Mouse (Mus musculus): Measurements from ENCODE around the gene Cbx7. TPM values are rescaled to one million over a fixed set of nuclear protein-coding genes. Genes with fewer than 3 reads are reported as not detected.

Cbx7 gene
- polyA plus RNA-seq, 1 experiment = 82.9 TPM

DNA sequence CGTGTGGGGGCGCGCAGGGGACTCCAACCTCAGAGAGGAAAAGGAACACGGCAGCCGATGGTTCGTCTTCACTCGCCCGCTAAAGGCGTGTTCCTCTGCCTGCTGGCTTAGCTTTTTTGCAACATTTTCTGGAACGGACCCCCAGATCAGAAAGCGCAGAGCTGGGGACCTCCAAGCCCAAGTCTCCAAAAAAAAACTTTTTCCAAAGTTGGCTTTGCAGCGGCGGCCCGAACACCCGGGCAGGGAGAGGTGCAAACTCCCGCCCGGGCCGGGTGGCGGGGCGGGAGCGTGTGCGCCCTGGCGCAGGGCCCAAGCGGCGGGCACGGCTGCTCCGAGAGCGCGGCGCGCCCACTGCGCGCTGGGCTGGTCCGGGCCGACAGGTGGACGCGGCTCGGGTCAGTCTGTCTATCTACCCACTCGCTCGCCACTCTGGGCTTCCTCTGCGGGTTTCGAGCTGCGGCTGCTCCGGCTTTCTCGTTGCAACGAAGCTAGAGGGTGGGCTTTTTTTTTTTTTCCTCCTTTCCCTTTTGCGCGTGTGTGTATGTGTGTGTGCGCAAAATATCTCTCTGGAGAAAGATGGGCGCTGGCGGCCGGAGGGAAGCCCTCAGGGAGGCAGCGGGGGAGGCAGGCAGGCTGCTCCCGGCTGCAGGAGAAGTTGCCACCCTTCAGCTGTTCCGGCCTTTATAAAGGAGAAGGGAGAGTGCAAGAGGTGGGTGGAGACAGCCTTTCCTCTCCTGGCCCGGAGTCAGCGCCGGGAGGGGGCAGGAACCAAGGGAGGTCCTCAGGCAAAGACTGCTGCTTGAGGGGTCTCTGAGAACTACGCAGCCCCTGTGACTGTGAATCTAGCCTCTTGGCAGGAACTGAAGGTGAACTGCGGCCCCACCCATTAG lies 43.6 kb upstream of the Cbx7 start, which contains the start of gene Pdgfb:
Gene Pdgfb (minus strand): TSS at position 657 of the 890 bp plus-strand sequence.
- DNase-seq (ENCODE audit: low read depth in 1 of 2, low spot score in 2 of 2) = no peak
- H3K4me1 ChIP-seq (ENCODE audit: control insufficient read depth, insufficient read depth, insufficient read length) = peaks cover 10% of the 10 kb centered on the region; the same call in 1 of the 2 replicates
- H3K27ac ChIP-seq (ENCODE audit: insufficient read depth, low read length) = peak within 1 kb of the TSS; percentile 55
- peaks cover 19% of the 10 kb centered on the region for H3K27me3 ChIP-seq (ENCODE audit: control insufficient read depth, insufficient read depth, low read length)
- TF ChIP-seq POLR2A (IDR thresholded peaks at IDR 0.05; ENCODE audit: low read depth, low read length) (peak; percentile 57; the same call in 1 of the 2 replicates), CTCF (IDR thresholded peaks at IDR 0.05; ENCODE audit: extremely low read depth, insufficient read depth, insufficient read length, insufficient replicate concordance) (no peak)
- H3K4me3 ChIP-seq (ENCODE audit: extremely low read depth, insufficient read depth, insufficient read length) = peak within 1 kb of the TSS; percentile 60
- 1% methylated on average over 57 of the region's 60 CpGs for WGBS
- H3K36me3 ChIP-seq (ENCODE audit: control insufficient read depth, insufficient read depth, low read length) = no peaks in the 10 kb centered on the region

DNA sequence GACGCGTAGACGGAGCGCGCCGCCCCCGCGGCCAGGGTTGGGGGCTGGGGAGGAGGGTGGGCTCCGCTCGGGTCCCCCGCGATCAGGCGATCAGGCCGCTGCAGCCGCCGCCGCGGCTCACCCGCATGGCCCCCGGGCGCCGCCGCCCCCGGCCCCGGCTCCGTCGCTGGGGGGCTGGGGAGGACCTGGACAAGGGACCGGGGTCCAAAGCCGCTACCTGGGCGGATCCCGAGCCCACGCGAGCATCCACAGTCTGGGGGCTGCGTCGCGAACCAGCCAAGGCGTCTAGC lies 43.1 kb upstream of the Cbx7 start:
- peaks cover 19% of the 10 kb centered on the region for H3K27me3 ChIP-seq (ENCODE audit: control insufficient read depth, insufficient read depth, low read length)
- no peaks in the 10 kb centered on the region for H3K36me3 ChIP-seq (ENCODE audit: control insufficient read depth, insufficient read depth, low read length)
- H3K4me1 ChIP-seq (ENCODE audit: control insufficient read depth, insufficient read depth, insufficient read length) = peaks cover 10% of the 10 kb centered on the region; the same call in 1 of the 2 replicates
- peak overlapping the region; percentile 60; the same call in 1 of the 2 replicates for H3K4me3 ChIP-seq (ENCODE audit: extremely low read depth, insufficient read depth, insufficient read length)
- WGBS = 2% methylated on average over 37 of the region's 37 CpGs
- H3K27ac ChIP-seq (ENCODE audit: insufficient read depth, low read length) = peak overlapping the region; percentile 55
- no peak for DNase-seq (ENCODE audit: low read depth in 1 of 2, low spot score in 2 of 2)
- TF ChIP-seq POLR2A (IDR thresholded peaks at IDR 0.05; ENCODE audit: low read depth, low read length) = no peak
- TF ChIP-seq CTCF (IDR thresholded peaks at IDR 0.05; ENCODE audit: extremely low read depth, insufficient read depth, insufficient read length, insufficient replicate concordance) = no peak

DNA sequence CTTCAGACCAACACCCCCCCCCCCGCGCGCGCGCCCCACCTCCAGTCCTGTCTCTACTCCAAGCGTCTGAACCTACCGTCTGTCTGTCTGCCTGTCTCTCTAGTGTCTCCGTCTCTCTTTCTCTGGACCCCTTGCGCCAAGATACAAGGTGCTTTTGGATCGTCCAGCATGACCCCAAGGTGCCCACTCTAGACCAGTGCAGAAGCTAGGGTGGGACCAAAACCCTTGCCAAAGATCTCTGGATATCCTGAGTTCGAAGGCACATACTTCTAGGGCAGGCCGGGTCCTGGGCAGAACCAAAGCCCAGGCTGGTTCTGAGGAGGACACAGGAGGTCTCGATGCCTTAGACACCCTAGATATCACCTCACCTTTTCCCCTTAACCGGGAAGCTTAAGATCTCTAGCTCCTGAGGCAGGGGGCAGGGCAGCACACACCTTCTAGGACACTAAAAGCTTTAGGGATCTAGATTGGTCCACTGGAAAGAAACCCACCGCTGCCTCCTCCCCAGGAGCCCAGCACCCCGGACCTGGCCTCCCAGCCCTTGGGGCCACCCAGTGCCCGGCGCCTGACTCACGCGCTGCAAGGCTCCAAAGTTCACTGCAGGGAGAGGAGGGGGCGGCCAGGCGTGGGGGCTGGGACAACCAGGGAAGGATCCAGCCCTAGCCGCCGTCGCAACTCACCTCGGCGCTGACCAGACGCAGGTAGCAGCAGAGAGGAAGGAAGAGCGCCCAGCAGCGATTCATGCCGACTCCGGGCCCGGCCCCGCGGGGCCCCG lies 42.5 kb upstream of the Cbx7 start:
- Histone ChIP-seq H3K36me3 (ENCODE audit: control insufficient read depth, insufficient read depth, low read length) (no peaks in the 10 kb centered on the region), H3K4me1 (ENCODE audit: control insufficient read depth, insufficient read depth, insufficient read length) (peaks cover 10% of the 10 kb centered on the region; the same call in 1 of the 2 replicates), H3K27ac (ENCODE audit: insufficient read depth, low read length) (peak overlapping the region; percentile 6; the same call in 1 of the 2 replicates), H3K27me3 (ENCODE audit: control insufficient read depth, insufficient read depth, low read length) (peaks cover 19% of the 10 kb centered on the region), H3K4me3 (ENCODE audit: extremely low read depth, insufficient read depth, insufficient read length) (peak overlapping the region; percentile 60)
- 2% methylated on average over 35 of the region's 36 CpGs for WGBS
- no peak for DNase-seq (ENCODE audit: low read depth in 1 of 2, low spot score in 2 of 2)
- no peak for TF ChIP-seq POLR2A (IDR thresholded peaks at IDR 0.05; ENCODE audit: low read depth, low read length)
- TF ChIP-seq CTCF (IDR thresholded peaks at IDR 0.05; ENCODE audit: extremely low read depth, insufficient read depth, insufficient read length, insufficient replicate concordance) = no peak

DNA sequence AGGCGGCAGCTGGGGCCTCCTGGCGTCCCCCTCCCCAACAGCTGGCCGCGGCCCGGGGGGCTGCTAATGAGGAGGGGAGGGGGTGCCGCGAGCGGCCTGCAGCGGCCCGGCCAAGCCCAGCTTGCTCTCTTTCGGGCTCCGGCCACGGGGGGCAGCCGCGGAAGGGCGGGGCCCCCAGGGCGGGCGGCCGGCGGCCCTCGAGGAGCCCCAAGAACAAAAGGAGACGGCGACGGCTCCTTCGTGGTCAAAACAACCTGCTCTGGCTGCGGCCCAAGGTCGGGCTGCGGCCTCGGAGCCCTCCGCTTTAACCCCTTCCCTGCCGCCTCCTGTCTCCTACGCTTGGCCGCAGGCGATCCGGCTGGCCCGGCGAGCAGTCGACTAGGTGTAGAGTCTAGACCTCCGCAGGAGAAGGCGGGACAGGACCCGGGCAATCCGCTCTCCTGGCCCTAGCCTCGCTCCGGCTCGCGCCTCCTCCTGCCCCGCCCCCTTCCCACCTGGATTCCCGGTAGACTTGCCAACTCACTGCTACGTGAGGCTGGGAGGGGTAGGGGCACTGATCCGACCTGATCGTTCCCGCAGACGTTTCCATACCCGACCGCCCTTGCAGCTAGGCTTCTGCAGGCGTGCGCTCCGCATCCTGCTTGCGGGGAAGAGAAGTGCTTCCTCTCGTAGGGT lies 41.7 kb upstream of the Cbx7 start:
- Histone ChIP-seq H3K4me1 (ENCODE audit: control insufficient read depth, insufficient read depth, insufficient read length) (peaks cover 10% of the 10 kb centered on the region; the same call in 1 of the 2 replicates), H3K27ac (ENCODE audit: insufficient read depth, low read length) (peak overlapping the region; percentile 2; the same call in 1 of the 2 replicates), H3K4me3 (ENCODE audit: extremely low read depth, insufficient read depth, insufficient read length) (peak overlapping the region; percentile 60), H3K36me3 (ENCODE audit: control insufficient read depth, insufficient read depth, low read length) (no peaks in the 10 kb centered on the region), H3K27me3 (ENCODE audit: control insufficient read depth, insufficient read depth, low read length) (peaks cover 19% of the 10 kb centered on the region)
- TF ChIP-seq CTCF (IDR thresholded peaks at IDR 0.05; ENCODE audit: extremely low read depth, insufficient read depth, insufficient read length, insufficient replicate concordance) (no peak), POLR2A (IDR thresholded peaks at IDR 0.05; ENCODE audit: low read depth, low read length) (no peak)
- WGBS = 2% methylated on average over 58 of the region's 60 CpGs
- DNase-seq (ENCODE audit: low read depth in 1 of 2, low spot score in 2 of 2) = no peak

DNA sequence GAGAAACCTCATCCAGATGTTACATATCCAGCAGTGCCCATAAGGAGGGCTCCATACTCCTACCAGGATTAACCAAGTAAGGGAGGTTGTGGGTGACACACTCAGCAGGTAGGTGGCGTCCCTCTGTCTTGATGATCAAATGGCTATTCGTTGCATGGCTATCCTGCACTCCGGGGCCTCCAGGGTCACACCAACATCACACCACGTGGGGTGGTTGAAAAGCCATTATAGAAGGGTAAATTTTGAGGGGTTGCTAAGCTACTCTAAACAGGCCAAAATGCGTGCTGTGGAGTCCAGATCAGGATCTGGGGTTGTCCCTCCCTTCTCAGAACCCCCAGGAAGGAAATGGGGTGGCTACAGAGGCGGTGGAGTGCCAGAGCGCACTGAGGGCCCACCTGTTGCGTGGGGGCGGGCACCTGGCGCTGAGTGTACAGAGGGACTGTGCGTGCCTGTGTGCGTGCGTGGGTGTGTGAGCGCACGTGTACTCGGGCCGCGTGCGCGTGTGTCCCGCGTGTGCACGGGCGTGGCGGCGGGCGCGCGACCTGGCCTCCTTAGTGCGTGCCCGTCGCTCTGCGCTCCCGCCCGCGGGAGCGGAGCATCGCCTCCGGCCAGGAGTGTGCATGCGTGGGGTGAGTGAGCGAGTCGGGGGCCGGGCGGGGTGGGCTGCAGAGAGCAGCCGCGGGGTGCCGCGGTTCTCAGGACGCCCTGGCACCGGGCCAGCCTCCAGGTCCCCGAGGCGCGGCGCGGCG lies 41.0 kb upstream of the Cbx7 start:
- 2% methylated on average over 56 of the region's 56 CpGs for WGBS
- H3K27ac ChIP-seq (ENCODE audit: insufficient read depth, low read length) = no peak overlapping the region
- peaks cover 10% of the 10 kb centered on the region; the same call in 1 of the 2 replicates for H3K4me1 ChIP-seq (ENCODE audit: control insufficient read depth, insufficient read depth, insufficient read length)
- no peaks in the 10 kb centered on the region for H3K36me3 ChIP-seq (ENCODE audit: control insufficient read depth, insufficient read depth, low read length)
- peak overlapping the region; percentile 60; the same call in 1 of the 2 replicates for H3K4me3 ChIP-seq (ENCODE audit: extremely low read depth, insufficient read depth, insufficient read length)
- TF ChIP-seq CTCF (IDR thresholded peaks at IDR 0.05; ENCODE audit: extremely low read depth, insufficient read depth, insufficient read length, insufficient replicate concordance) = no peak
- DNase-seq (ENCODE audit: low read depth in 1 of 2, low spot score in 2 of 2) = no peak
- peaks cover 19% of the 10 kb centered on the region for H3K27me3 ChIP-seq (ENCODE audit: control insufficient read depth, insufficient read depth, low read length)

DNA sequence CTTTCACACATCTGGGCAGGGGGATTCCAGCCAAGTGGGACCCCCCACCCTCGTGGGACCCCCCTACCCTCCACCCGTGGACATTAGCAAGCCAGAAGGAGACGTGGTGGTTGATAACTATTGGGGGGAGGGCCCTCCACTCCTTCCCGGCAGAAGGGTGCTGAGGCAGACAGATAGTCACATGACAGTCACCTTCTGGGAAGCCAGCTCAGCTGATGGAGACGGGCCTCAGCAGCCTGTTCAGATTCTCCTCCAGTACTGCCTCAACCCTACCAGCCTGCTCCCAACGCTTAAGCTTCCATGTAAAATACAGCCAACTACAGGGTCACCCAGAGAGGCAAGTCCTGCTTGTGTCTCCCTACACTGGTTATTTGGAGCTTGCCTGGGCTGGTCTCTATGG lies 40.3 kb upstream of the Cbx7 start:
- no peak for DNase-seq (ENCODE audit: low read depth in 1 of 2, low spot score in 2 of 2)
- H3K27me3 ChIP-seq (ENCODE audit: control insufficient read depth, insufficient read depth, low read length) = peaks cover 19% of the 10 kb centered on the region
- no peak overlapping the region for H3K4me3 ChIP-seq (ENCODE audit: extremely low read depth, insufficient read depth, insufficient read length)

More for the DNA sequence above, 40.3 kb upstream of the Cbx7 start:
- TF ChIP-seq POLR2A (IDR thresholded peaks at IDR 0.05; ENCODE audit: low read depth, low read length) = no peak
- no peak for TF ChIP-seq CTCF (IDR thresholded peaks at IDR 0.05; ENCODE audit: extremely low read depth, insufficient read depth, insufficient read length, insufficient replicate concordance)
- H3K4me1 ChIP-seq (ENCODE audit: control insufficient read depth, insufficient read depth, insufficient read length) = peaks cover 12% of the 10 kb centered on the region; the same call in 1 of the 2 replicates
- H3K36me3 ChIP-seq (ENCODE audit: control insufficient read depth, insufficient read depth, low read length) = no peaks in the 10 kb centered on the region
- H3K27ac ChIP-seq (ENCODE audit: insufficient read depth, low read length) = no peak overlapping the region
- 54% methylated on average over 6 of the region's 6 CpGs for WGBS

Measured in spleen, adult 2 months (tissue).